Mouse (Mus musculus): ENCODE measurements around the gene Olfr1325. TPM values are rescaled to one million over a fixed set of nuclear protein-coding genes. Genes with fewer than 3 reads are reported as not detected.
"Not testable (repeated sequence)": the region's sequence is repeated elsewhere in the genome, so short reads cannot be mapped to it uniquely, and the experiment has no call there.

Gene Olfr1325
- not detected in 2 replicates for total RNA-seq (2014; rRNA removed)
- polyA plus RNA-seq (2015; fragmentation: Nextera tagmentation; extraction: Ambion mirVana): not detected in 2 replicates

GRCm38 (mm10) chrX:74592379-74592778, at the start of gene Olfr1325:
Olfr1325 (plus strand) TSS chrX:74592679.
- no peak within 1 kb of the TSS for H3K9ac ChIP-seq (replicated peaks; ENCODE audit: low read length, poor library complexity, severe bottlenecking)
- no peaks in the 10 kb centered on the region for H3K27me3 ChIP-seq (ENCODE audit: insufficient read depth, low read length)
- no peak for DNase-seq (ENCODE audit: low spot score)
- no peak within 1 kb of the TSS for H3K4me2 ChIP-seq (ENCODE audit: low read depth, low read length, poor library complexity, severe bottlenecking)
- no peak for ATAC-seq (ENCODE audit: low FRiP score)
- no peak within 1 kb of the TSS for H3K4me3 ChIP-seq (ENCODE audit: low read depth, low read length)
- WGBS: 81% methylated on average over 2 of the region's 2 CpGs
- no peaks in the 10 kb centered on the region; the same call in 1 of the 2 replicates for H3K9me3 ChIP-seq (ENCODE audit: low read length)
- no peaks in the 10 kb centered on the region for H3K36me3 ChIP-seq (ENCODE audit: insufficient read depth, low read length)
- H3K4me1 ChIP-seq (ENCODE audit: insufficient read depth, low read length): no peaks in the 10 kb centered on the region
- no peak within 1 kb of the TSS for H3K27ac ChIP-seq (ENCODE audit: low read depth, low read length)
- no peak for TF ChIP-seq CTCF (IDR thresholded peaks at IDR 0.05)

- ATAC-seq (ENCODE audit: low FRiP score) (no peak), DNase-seq (ENCODE audit: low spot score) (no peak)
- Histone ChIP-seq H3K4me3 (ENCODE audit: low read depth, low read length) (no peak within 1 kb of the TSS), H3K27ac (ENCODE audit: low read depth, low read length) (no peak within 1 kb of the TSS), H3K4me1 (ENCODE audit: insufficient read depth, low read length) (no peaks in the 10 kb centered on the region), H3K4me2 (ENCODE audit: low read depth, low read length, poor library complexity, severe bottlenecking) (no peak within 1 kb of the TSS), H3K27me3 (ENCODE audit: insufficient read depth, low read length) (no peaks in the 10 kb centered on the region), H3K36me3 (ENCODE audit: insufficient read depth, low read length) (no peaks in the 10 kb centered on the region), H3K9ac (replicated peaks; ENCODE audit: low read length, poor library complexity, severe bottlenecking) (no peak within 1 kb of the TSS), H3K9me3 (ENCODE audit: low read length) (no peaks in the 10 kb centered on the region)
- TF ChIP-seq CTCF (IDR thresholded peaks at IDR 0.05): no peak
These were observed 17.7 kb upstream of the Olfr1325 start, which contains the start of gene Olfr1326-ps1 for GRCm38 (mm10) chrX:74574788-74575187. Olfr1326-ps1 (minus strand) TSS chrX:74574888.

GRCm38 (mm10) chrX:74645466-74646323, 53.2 kb downstream of the Olfr1325 start, which contains the start of gene Gm5640:
Gm5640 (minus strand) TSS chrX:74645635.
- DNase-seq (ENCODE audit: low spot score): peak; percentile 17
- not testable (repeated sequence) for H3K9ac ChIP-seq (replicated peaks; ENCODE audit: low read length, poor library complexity, severe bottlenecking); H3K27ac ChIP-seq (ENCODE audit: low read depth, low read length); H3K4me2 ChIP-seq (ENCODE audit: low read depth, low read length, poor library complexity, severe bottlenecking); H3K27me3 ChIP-seq (ENCODE audit: insufficient read depth, low read length); H3K4me1 ChIP-seq (ENCODE audit: insufficient read depth, low read length); H3K9me3 ChIP-seq (ENCODE audit: low read length); H3K36me3 ChIP-seq (ENCODE audit: insufficient read depth, low read length); H3K4me3 ChIP-seq (ENCODE audit: low read depth, low read length)
- peak; percentile 91 for ATAC-seq (ENCODE audit: low FRiP score)
- WGBS: 40% methylated on average over 2 of the region's 5 CpGs

- not testable (repeated sequence) for DNase-seq (ENCODE audit: low spot score); H3K9me3 ChIP-seq (ENCODE audit: low read length); H3K27me3 ChIP-seq (ENCODE audit: insufficient read depth, low read length); H3K9ac ChIP-seq (replicated peaks; ENCODE audit: low read length, poor library complexity, severe bottlenecking); H3K27ac ChIP-seq (ENCODE audit: low read depth, low read length); H3K4me3 ChIP-seq (ENCODE audit: low read depth, low read length); H3K36me3 ChIP-seq (ENCODE audit: insufficient read depth, low read length); H3K4me1 ChIP-seq (ENCODE audit: insufficient read depth, low read length); ATAC-seq (ENCODE audit: low FRiP score); H3K4me2 ChIP-seq (ENCODE audit: low read depth, low read length, poor library complexity, severe bottlenecking)
- no CpG with 5 or more reads among the region's 1 CpGs for WGBS
These were observed 53.9 kb downstream of the Olfr1325 start for GRCm38 (mm10) chrX:74646393-74646792.

Other genes starting within 250 kb of the Olfr1325 start
- gene Lage3, start 239.1 kb upstream of the Olfr1325 start, total RNA-seq (2014; rRNA removed): 40.2 and 67.1 TPM in 2 replicates
- gene Lage3, start 239.1 kb upstream of the Olfr1325 start, polyA plus RNA-seq (2015; fragmentation: Nextera tagmentation; extraction: Ambion mirVana): 62.0 and 65.8 TPM in 2 replicates
- gene Ubl4a, start 219.5 kb upstream of the Olfr1325 start, total RNA-seq (2014; rRNA removed): 46.3 and 53.6 TPM in 2 replicates
- 67.1 and 75.0 TPM in 2 replicates for gene Ubl4a, start 219.5 kb upstream of the Olfr1325 start, polyA plus RNA-seq (2015; fragmentation: Nextera tagmentation; extraction: Ambion mirVana)
- gene Slc10a3, start 219.3 kb upstream of the Olfr1325 start, total RNA-seq (2014; rRNA removed): 6.2 and 9.4 TPM in 2 replicates
- gene Slc10a3, start 219.3 kb upstream of the Olfr1325 start, polyA plus RNA-seq (2015; fragmentation: Nextera tagmentation; extraction: Ambion mirVana): 6.1 and 6.9 TPM in 2 replicates
- 23.6 and 29.9 TPM in 2 replicates for gene Fam3a, start 199.4 kb upstream of the Olfr1325 start, total RNA-seq (2014; rRNA removed)
- gene Fam3a, start 199.4 kb upstream of the Olfr1325 start, polyA plus RNA-seq (2015; fragmentation: Nextera tagmentation; extraction: Ambion mirVana): 31.2 and 33.4 TPM in 2 replicates
- 20.4 and 24.7 TPM in 2 replicates for gene Ikbkg, start 199.4 kb upstream of the Olfr1325 start, total RNA-seq (2014; rRNA removed)
- 11.5 and 12.4 TPM in 2 replicates for gene Ikbkg, start 199.4 kb upstream of the Olfr1325 start, polyA plus RNA-seq (2015; fragmentation: Nextera tagmentation; extraction: Ambion mirVana)
- 51.3 and 55.6 TPM in 2 replicates for gene G6pdx, start 163.5 kb upstream of the Olfr1325 start, total RNA-seq (2014; rRNA removed)
- 40.2 and 41.8 TPM in 2 replicates for gene G6pdx, start 163.5 kb upstream of the Olfr1325 start, polyA plus RNA-seq (2015; fragmentation: Nextera tagmentation; extraction: Ambion mirVana)
- gene Gm6880, start 111.3 kb upstream of the Olfr1325 start, total RNA-seq (2014; rRNA removed): not detected in 2 replicates
- 0.28 TPM in 1 of 2 replicates, not detected in the other for gene Gm6880, start 111.3 kb upstream of the Olfr1325 start, polyA plus RNA-seq (2015; fragmentation: Nextera tagmentation; extraction: Ambion mirVana)
- gene Olfr1326-ps1, start 17.8 kb upstream of the Olfr1325 start, total RNA-seq (2014; rRNA removed): not detected in 2 replicates
- gene Olfr1326-ps1, start 17.8 kb upstream of the Olfr1325 start, polyA plus RNA-seq (2015; fragmentation: Nextera tagmentation; extraction: Ambion mirVana): not detected in 2 replicates
- gene Gm5640, start 53.0 kb downstream of the Olfr1325 start, total RNA-seq (2014; rRNA removed): 0.11 and 0.28 TPM in 2 replicates
- 0.44 and 0.60 TPM in 2 replicates for gene Gm5640, start 53.0 kb downstream of the Olfr1325 start, polyA plus RNA-seq (2015; fragmentation: Nextera tagmentation; extraction: Ambion mirVana)
- gene Gm6890, start 148.2 kb downstream of the Olfr1325 start, total RNA-seq (2014; rRNA removed): not detected in 2 replicates
- not detected in 2 replicates for gene Gm6890, start 148.2 kb downstream of the Olfr1325 start, polyA plus RNA-seq (2015; fragmentation: Nextera tagmentation; extraction: Ambion mirVana)
- 0.38 TPM in 1 of 2 replicates, not detected in the other for gene Gm5936, start 244.5 kb downstream of the Olfr1325 start, total RNA-seq (2014; rRNA removed)
- 0.17 and 0.40 TPM in 2 replicates for gene Gm5936, start 244.5 kb downstream of the Olfr1325 start, polyA plus RNA-seq (2015; fragmentation: Nextera tagmentation; extraction: Ambion mirVana)

All from midbrain, postnatal 0 days (tissue).